Mouse (Mus musculus) kidney, adult 18-20 months (tissue): ENCODE results near the gene Skint7.
"Not testable (repeated sequence)": the region's sequence is repeated elsewhere in the genome, so short reads cannot be mapped to it uniquely, and the experiment has no call there.

Experiments
- DNase-seq: peaks from one replicate; pipeline ENCODE4 v3.0.0; 2021

Gene Skint7

DNA sequence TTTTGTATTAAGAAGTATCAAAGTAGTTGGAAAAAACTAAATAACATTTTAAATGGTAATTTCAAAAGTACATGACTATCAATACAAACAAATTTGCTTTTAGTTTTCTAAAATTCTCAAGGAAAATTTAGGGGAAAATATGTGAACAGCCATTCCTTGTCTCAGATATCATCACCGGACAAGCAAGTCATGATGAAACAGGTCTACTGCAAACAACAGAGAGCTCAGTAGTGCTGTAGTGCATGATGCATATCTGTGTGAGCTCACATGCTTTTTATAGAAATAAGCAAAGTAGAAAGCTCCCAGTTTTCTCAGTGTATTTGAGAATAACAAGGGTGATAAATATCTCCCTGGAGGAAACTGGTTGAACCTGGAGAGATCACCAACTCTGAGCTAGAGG, at the start of gene Skint7:
Gene Skint7 (plus strand): TSS at position 301 of the 400 bp plus-strand sequence.
- no peak for DNase-seq

DNA sequence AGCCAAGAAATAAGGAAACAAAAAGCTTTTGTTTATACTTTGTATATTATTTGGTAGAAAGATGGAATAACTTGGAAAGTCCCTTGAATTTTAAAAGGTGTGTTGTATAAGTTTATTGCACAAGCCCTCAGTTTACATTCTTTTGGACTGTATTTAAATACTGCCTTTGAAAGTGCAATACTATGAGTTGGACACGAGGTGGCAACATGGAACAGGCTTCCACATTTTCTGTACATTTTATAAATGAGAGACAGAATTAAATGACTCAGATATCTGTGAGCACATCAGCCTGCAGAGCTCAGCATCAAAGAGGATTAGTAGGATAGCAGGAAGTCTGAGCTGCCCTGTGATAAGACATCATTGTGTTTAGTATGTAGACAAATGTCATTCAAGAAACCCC, 11.4 kb upstream of the Skint7 start:
- DNase-seq: no peak

DNA sequence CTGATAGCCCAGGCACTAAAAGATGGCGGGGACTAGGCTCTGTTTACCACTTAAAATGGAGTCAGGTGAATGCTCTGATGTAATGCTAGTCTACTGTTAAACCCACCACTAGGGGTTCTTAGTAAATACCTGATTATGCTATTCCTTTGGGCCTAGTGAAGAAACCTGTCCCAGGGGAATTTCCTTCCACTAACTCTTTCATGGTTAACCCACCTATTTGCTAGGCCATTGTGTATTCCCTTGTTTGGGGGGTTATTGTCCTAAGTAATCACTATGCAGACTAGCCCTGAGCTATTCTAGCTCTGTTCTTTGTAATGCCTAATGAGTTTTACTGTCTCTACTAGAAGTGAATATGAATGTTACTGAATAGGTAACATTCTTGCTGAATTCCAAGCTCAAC, 9.5 kb upstream of the Skint7 start:
- DNase-seq: not testable (repeated sequence)

DNA sequence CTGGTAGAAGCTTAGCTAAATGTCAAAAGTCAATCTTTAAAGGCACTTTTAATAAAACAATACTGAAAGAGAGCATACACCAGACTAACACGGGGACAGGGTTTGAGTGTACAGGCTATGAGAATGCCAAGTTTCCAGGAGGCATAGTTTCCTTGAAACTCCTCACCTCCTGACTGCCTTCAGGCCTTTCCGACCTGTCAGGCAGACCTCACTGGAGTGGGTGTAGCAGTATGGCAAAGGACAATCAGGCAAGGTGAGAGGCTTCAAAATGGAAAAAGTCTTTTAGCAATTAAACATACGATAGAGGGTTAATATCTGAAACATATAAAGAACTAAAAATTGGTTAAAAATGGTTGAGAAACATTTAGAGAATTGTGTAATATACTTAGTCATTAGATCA, 9.1 kb upstream of the Skint7 start:
- DNase-seq: no peak

DNA sequence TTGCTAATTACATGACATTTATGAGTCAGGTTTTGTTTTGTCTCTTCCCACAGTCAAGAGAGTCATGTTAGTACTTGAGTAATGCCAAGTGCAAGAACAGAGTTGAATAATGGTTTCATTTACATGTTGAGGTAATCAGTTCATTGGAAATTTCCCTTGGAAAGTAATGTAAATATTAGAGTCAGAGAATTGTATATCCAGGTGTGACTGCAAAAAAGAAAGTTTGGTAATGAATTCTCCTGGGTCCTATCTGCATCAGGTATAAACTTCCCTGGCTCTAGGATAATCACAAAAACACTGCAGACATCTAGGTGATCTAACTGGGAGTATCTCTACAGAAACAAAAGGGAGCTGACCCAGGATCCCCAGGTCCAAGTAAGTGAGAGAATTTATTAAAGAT, 33.2 kb downstream of the Skint7 start, which contains the start of gene Skint1:
Gene Skint1 (plus strand): TSS at position 301 of the 400 bp plus-strand sequence.
- no peak for DNase-seq
